Mouse (Mus musculus) kidney, adult 18-20 months (tissue): ENCODE data around the gene Vmn2r36.
"Not testable (repeated sequence)": the region's sequence is repeated elsewhere in the genome, so short reads cannot be mapped to it uniquely, and the experiment has no call there.

Experiments
- DNase-seq: peaks from one replicate; pipeline ENCODE4 v3.0.0; 2021

Vmn2r36 gene

GRCm38 (mm10) chr7:7902395-7902794 lies at the start of gene Vmn2r36:
Gene Vmn2r36 (minus strand): TSS chr7:7902495.
- DNase-seq = not testable (repeated sequence)
